Mouse (Mus musculus): ENCODE data around the gene Bahcc1. TPM values are rescaled to one million over a fixed set of nuclear protein-coding genes. Genes with fewer than 3 reads are reported as not detected.

Bahcc1 gene
- polyA plus RNA-seq, 1 experiment: 7.6 TPM

DNA sequence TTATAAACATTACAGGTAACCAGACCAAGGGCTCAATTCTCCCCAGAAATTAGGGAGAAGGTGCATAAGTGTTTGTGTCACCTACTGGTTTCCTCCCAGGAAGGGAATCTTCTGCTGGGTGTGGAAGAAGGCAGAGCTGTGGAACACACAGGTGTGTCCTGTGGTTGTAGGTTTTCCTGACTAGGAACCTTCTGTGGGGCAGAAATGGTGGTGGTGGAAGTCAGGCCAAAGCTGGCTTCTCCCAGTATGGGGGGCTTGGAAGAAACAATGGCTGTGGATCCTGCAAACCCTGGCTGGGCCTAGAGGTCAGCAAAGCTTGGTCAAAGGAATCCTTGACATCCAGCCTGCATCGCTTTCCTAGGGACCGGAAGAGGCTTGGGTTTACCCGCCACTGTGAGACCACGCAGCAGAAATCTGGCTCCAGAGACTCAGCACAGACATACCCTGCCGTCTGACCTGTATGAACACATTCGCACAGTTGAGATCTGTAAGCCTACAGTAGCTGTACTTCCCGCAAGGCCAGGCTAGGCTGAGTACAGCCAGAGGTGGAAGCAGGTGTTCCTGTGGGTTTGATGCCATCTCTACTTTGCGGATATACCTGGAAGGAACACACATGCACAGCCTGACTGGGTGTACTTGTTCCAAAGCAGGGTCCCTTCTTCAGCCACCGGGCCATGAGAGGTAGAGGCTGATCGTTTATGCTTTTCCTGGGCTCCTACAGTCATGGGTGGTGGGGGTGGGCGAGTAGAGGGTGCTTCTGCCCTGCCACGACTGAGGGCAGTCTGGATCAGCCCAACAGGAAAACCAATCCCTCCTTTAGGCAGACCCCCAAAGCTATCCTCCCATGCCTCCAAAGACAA, 6.1 kb upstream of the Bahcc1 start:
- no peak for DNase-seq (ENCODE audit: low read depth, low spot score)
- 89% methylated on average over 12 of the region's 12 CpGs for WGBS

GRCm38 (mm10) chr11:120227571-120228051, 5.1 kb upstream of the Bahcc1 start:
- no peak for DNase-seq (ENCODE audit: low read depth, low spot score)
- 50% methylated on average over 8 of the region's 8 CpGs for WGBS

DNA sequence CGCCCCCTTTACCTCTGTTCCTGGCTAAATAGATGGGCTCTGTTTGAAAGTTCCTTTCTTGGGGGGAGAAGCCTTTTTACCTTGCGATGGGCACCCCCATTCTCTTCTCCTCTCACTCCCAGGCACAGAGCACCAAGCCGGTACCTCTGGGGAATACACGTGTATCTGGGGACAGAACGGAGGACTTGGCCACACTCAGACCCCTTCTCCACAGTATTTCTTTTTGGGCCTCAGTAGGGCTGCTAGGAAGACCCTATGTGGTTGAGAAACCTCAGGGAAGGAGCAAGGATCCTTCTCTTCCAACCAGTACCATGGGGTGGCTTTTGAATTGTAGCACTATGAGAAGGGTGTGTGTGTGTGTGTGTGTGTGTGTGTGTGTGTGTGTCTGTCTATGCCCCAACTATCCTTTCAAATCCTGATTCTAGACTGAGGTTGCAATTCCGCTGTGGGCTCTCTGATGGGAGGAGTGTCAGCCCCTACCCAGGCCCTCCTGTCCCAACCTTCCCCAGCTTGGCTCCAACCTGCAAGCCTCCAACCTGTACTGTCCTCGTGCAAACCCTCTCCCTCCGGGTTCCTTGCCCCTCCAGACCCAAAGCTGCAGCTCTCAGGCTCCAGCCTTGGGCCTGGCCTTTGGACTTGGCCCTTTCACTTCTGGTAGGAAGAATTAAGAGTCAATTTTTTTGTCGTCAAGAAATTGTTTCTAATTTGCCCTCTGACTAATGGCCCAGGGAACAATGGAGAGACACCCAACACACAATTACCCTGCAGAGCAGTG, 4.4 kb upstream of the Bahcc1 start:
- WGBS: 68% methylated on average over 9 of the region's 9 CpGs
- DNase-seq (ENCODE audit: low read depth, low spot score): no peak

DNA sequence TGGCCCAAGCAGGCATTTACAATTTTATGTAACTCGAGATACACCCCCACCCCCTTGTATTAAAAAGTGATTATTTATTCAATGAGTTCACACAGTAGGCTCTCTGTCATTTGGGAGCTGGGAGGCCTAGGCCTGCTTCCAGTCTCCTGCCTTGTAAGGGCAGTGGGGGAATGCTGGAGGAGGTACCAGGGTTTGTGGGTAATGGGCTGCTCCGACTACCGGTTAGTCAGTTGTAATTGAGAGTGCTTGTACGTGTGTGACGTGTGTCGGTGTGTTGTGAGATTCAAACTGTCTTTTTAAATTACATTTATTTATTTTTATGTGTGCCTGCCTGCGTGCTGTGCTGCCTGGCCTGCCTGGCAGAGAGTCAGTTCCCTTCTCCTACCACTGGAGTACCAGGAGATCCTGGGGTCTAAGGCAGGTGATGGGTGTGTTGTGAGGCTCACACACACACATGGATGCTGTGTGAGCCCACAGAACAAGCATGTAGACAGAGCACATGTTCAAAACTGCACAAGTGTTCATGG, 3.8 kb upstream of the Bahcc1 start:
- no peak for DNase-seq (ENCODE audit: low read depth, low spot score)
- WGBS: 33% methylated on average over 7 of the region's 7 CpGs

- no peak for DNase-seq (ENCODE audit: low read depth, low spot score)
- 2% methylated on average over 42 of the region's 42 CpGs for WGBS
Observed at GRCm38 (mm10) chr11:120229861-120230751, 2.6 kb upstream of the Bahcc1 start.

GRCm38 (mm10) chr11:120230841-120231370, 1.8 kb upstream of the Bahcc1 start:
- no peak for DNase-seq (ENCODE audit: low read depth, low spot score)

DNA sequence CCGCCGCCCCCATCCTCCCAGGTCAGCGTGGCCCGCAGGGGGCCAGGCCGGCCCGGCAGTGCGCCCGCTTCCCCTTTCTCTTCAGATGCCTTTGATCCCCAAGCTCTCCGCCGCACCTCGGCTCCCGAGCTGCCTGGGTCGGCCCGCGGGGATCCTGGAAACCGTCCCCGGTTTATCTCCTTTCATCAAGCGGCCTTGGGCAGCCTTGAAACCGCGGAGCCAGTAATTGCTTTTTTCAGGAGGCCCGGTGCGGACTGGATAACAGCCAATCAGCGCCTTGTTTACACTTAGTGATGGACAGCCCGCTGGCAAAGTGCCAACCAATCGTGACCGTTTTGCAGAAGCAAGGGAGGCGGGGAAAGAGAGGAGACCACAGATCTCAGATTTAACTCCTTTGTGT, 1.4 kb upstream of the Bahcc1 start:
- DNase-seq (ENCODE audit: low read depth, low spot score): peak; percentile 97
- WGBS: under 1% methylated on average over 25 of the region's 27 CpGs

More at GRCm38 (mm10) chr11:120230841-120231370, 1.8 kb upstream of the Bahcc1 start:
- WGBS: under 1% methylated on average over 57 of the region's 58 CpGs

- WGBS: under 1% methylated on average over 51 of the region's 51 CpGs
- DNase-seq (ENCODE audit: low read depth, low spot score): no peak
Observed at GRCm38 (mm10) chr11:120233441-120234135, 841 bp downstream of the Bahcc1 start.

DNA sequence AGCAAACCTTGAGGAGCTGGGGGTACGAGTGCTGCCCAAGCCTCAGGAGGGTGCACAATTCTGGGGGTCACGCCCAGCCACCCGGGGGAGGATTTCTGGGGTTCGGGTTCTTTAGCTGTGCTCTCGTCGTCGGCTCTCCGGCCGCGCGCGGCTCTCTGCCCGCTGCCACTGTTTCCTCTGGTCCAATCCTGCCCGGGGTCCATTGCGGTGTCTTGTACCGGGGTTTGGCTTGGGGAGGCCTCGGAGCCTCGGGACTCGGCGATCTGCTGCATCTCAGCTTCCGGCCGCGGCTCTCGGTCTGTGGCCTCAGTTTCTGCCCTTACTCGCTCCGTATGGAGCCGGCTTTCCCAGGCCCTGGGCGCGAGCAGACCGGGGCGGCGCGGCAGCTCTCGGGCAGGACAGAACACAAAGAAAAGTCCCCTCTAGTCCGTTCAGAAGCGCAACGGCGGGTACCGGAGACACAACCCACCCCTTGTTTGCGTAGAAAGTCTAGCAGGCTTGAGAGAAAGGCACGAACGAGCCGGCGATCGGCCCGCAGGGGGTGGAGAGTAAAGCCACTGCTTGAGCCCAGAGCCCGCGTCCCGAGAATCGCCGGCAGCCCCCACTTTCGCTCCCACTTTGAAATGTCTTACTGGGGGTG, 1.5 kb downstream of the Bahcc1 start:
- DNase-seq (ENCODE audit: low read depth, low spot score): no peak
- WGBS: 1% methylated on average over 52 of the region's 52 CpGs

DNA sequence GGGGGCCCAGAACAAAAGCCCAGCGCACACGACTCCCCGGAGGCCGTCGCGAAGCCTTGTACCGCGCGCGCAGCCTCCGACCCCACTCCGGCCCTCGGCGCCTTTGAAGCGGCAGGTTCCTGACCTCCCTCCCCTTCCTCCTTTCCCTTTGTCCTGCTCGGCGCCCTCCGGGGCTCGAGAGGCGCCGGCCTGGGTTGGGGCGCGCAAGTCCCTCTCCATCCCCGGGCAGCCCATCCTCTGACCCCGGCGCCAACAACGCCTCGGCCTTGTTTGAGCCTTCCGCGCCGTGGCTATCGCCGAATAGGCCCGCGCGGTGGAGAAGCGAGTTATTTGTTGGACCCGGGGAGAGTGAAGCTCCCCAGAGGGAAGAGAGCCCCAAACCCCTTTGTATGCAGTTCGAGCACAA, 2.0 kb downstream of the Bahcc1 start:
- under 1% methylated on average over 39 of the region's 39 CpGs for WGBS
- no peak for DNase-seq (ENCODE audit: low read depth, low spot score)

- DNase-seq (ENCODE audit: low read depth, low spot score): no peak
- 1% methylated on average over 40 of the region's 40 CpGs for WGBS
Observed at GRCm38 (mm10) chr11:120235385-120236113, 2.8 kb downstream of the Bahcc1 start.

DNA sequence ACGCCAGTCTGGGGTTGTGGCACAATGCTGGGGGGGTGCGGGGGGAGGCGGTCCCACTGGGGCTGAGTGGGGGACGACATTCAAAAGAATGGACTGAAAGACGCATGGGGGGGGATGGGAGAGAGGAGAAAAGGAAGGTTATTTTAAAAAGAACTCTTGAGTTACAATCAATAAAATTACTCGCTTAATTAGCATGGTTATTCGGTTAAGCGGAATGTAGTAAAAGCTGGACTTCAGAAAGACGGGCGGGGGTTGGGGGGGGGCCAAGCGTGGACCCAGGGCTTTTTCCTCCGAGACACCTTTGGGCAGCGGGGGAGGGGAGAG, 3.3 kb downstream of the Bahcc1 start:
- DNase-seq (ENCODE audit: low read depth, low spot score): no peak
- WGBS: 2% methylated on average over 13 of the region's 13 CpGs

DNA sequence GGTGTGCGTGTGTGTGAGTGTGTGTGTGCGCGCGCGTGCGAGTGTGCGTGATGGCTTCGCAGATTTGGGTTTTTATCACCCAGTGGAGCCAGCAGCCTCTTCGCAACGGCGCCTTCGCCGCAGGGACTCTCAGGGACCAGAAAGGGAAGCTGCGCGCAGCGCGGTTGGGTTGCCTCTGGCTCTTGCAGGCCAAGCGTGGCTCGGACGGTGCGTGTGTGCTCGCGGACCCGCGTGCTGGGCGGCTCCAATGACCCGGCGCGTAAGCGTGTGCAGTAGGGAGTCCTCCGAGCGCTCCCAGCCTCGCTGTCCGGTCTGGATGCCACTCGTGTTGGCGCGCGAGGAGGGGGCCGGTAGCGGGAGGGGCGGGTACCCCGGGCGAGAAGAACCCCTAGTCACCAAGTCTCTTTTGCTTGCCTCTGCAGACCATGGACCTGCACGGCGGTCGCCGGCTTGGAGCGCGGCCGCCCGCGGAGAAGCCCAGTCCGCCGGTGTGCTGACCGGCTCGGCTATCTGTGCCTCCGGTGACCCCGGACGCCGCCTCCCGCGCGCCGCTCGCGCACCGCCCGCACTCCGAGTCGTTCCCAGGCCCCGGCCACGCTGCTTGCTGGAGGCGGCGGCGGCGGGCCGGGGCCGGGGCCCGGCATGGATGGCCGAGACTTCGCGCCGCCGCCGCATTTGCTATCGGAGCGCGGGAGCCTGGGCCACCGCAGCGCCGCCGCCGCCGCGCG, 3.9 kb downstream of the Bahcc1 start:
- under 1% methylated on average over 96 of the region's 96 CpGs for WGBS
- DNase-seq (ENCODE audit: low read depth, low spot score): no peak

DNA sequence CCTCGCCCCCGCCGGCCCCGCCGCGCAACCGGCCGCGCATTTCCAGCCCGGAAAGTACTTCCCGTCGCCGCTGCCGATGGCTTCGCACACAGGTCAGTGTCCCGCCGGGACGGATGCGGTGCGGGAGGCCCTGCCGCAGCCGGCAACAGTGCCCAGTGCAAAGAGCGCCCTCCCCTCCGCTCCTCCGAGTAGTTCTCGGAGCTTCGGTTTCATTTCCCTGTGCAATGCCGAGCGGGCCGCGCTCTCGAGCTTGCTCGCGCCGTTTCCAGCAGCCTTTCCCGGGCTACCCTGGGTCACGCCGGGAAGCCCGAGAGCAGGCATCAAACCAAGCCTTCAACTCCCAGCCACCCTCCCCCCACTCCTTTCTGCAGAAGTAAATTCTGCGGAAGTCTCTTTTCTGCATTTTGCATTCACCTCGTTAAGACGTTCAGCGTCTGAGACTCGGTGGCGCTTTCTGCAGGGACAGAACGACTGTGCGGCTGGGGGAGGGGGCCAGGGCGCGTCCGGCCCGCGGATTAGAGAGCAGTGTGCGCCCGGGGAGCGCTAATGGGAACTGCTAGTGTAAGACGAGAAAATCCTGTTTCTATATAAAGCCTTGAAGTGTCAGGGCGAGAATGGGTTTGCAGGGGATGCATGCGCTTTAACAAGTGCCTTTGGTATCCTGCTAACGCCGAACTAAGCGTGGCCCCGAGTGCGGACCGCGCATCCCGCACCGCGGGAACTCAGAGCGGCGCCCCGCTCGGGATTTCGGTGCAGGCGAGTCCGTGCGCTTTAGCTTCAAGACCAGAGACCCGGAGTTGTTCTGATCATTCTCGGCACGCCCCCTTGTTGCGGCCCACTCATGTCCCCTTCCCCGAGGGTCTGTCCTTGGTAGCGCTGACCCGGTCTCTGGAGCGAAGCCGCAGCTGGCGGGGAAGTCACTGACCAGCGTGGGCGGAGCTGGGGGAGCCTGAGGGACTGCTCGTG, 4.7 kb downstream of the Bahcc1 start:
- DNase-seq (ENCODE audit: low read depth, low spot score): no peak
- 2% methylated on average over 89 of the region's 89 CpGs for WGBS

DNA sequence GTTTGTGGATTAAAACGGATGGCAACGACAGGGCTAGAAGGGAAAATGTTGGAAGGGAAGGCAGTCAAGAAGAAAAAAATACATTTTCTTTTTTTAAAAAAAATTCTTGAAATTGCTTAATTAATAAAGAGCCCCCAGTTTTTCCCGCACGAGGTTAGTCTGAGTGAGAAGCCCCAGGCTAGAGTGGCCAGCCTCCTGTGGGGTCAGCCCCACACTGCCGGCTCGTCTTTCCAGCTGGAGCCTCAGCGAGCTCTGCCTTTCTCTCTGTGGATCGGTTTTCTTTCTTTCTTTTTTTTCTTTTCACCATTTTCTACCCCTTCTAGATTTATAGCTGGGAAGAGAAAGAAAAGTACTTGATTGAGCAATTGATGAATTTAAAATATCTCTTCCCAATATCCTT, 5.6 kb downstream of the Bahcc1 start:
- DNase-seq (ENCODE audit: low read depth, low spot score): no peak
- 46% methylated on average over 8 of the region's 8 CpGs for WGBS

GRCm38 (mm10) chr11:120238751-120239359, 6.1 kb downstream of the Bahcc1 start:
- DNase-seq (ENCODE audit: low read depth, low spot score): no peak
- 39% methylated on average over 8 of the region's 8 CpGs for WGBS

Measured in large intestine, adult 2 months (tissue).